Mouse (Mus musculus): Measurements from ENCODE around the gene Slc8b1.

GRCm38 (mm10) chr5:120511643-120512220 lies 764 bp downstream of the Slc8b1 start:
- TF ChIP-seq POLR2A (IDR thresholded peaks at IDR 0.05; ENCODE audit: borderline replicate concordance, extremely low read depth, low read depth, low read length) (no peak), CTCF (IDR thresholded peaks at IDR 0.05; ENCODE audit: insufficient read depth, low read length) (no peak)

Data from lung, adult 2 months (tissue).